Mouse (Mus musculus) heart, postnatal 0 days (tissue): ENCODE data around the gene Fam32a. TPM values are rescaled to one million over a fixed set of nuclear protein-coding genes. Genes with fewer than 3 reads are reported as not detected.

Experiments used
- ATAC-seq: fragments of 200-750 bp; cut with Nextera tagmentation; 2 replicates; pipeline ENCODE4 v1.8.0; 2017; ENCODE audit warnings: low read depth, moderate number of reproducible peaks, moderate library complexity; ENCODE audit not compliant: insufficient read depth
- DNase-seq: peaks from one replicate; pipeline ENCODE4 v3.0.0-alpha.2; 2016; ENCODE audit warnings: low spot score
- H3K27ac ChIP-seq: fragments of 300-500 bp; sonication (generic); 2 replicates; pipeline ENCODE4 v1.5.1; 2014; ENCODE audit warnings: low read depth, mild to moderate bottlenecking
- H3K27me3 ChIP-seq: fragments of 300-500 bp; sonication (generic); 2 replicates; pipeline ENCODE4 v1.6.1; 2014; ENCODE audit warnings: low read length, mixed read lengths; ENCODE audit not compliant: control insufficient read depth, insufficient read depth
- H3K36me3 ChIP-seq: fragments of 300-500 bp; sonication (generic); replicated peaks from 2 replicates; pipeline ENCODE4 v1.6.1; 2014; ENCODE audit warnings: low read length, mixed read lengths; ENCODE audit not compliant: control insufficient read depth, insufficient read depth
- H3K4me1 ChIP-seq: fragments of 300-500 bp; sonication (generic); 2 replicates; pipeline ENCODE4 v1.6.1; 2014; ENCODE audit warnings: antibody characterized with exemption; ENCODE audit not compliant: control insufficient read depth, insufficient read depth
- H3K4me2 ChIP-seq: fragments of 300-500 bp; sonication (generic); 2 replicates; pipeline ENCODE4 v1.6.1; 2014; ENCODE audit warnings: low read depth, mild to moderate bottlenecking, low read length, moderate library complexity
- H3K4me3 ChIP-seq: fragments of 300-500 bp; sonication (generic); 2 replicates; pipeline ENCODE4 v1.5.1; 2014; ENCODE audit warnings: low read depth, low read length
- H3K9ac ChIP-seq: fragments of 300-500 bp; sonication (generic); replicated peaks from 2 replicates; pipeline ENCODE4 v1.6.1; 2014; ENCODE audit warnings: low read depth, low read length, mixed read lengths
- H3K9me3 ChIP-seq: fragments of 300-500 bp; sonication (generic); replicated peaks from 2 replicates; pipeline ENCODE4 v1.6.1; 2016; ENCODE audit warnings: low read length; ENCODE audit not compliant: control insufficient read depth
- CTCF ChIP-seq: IDR thresholded peaks from 2 replicates; pipeline ENCODE4 v1.5.1; 2016; ENCODE audit warnings: antibody characterized with exemption, control low read depth, low read depth
- EP300 ChIP-seq: IDR thresholded peaks from 2 replicates; pipeline ENCODE4 v1.6.1; 2016; ENCODE audit warnings: antibody characterized with exemption, low read depth
- WGBS: fragments of 180-500 bp; shearing (Covaris S2); extraction: QIAGEN DNeasy Blood & Tissue Kit; methylation state at CpG from one replicate; pipeline ENCODE4 v1.1.7; 2014; 5-methylcytosine and 5-hydroxymethylcytosine counted together
- polyA plus RNA-seq: library from polyadenylated mRNA; unstranded; fragments of >200 nt; fragmentation: Nextera tagmentation; extraction: Ambion mirVana; gene quantifications from 2 replicates; pipeline ENCODE4 v1.2.1, GENCODE M21; 2015
- total RNA-seq: library from RNA; depleted of rRNA; stranded (reverse); fragments of >200 nt; gene quantifications from 2 replicates; pipeline ENCODE4 v1.2.3, GENCODE M21; 2014; ENCODE audit warnings: low replicate concordance

The Fam32a gene
- total and polyA plus RNA-seq, 2 experiments from 2014 or later: 32.0 to 45.4 TPM

DNA sequence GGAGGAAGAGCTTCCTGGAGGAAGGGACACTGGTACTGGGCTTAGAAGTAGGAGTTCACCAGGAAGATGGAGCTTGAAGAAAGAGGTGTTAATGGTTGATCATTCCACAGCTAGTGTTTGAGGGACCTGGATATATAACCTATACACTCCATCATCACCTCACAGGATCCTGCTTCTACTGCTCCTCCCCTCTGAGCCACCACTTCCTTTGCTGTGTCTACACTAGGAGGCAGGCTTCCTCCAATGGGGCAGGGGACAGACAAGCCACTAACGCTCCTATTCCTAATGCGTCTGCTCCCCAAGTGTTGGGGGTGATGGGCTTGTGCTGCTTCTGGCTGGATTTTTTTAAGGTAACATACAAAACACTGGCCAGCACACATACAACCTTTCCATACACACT lies 8.8 kb upstream of the Fam32a start:
- no peaks in the 10 kb centered on the region for H3K9me3 ChIP-seq
- H3K27ac ChIP-seq: no peak overlapping the region
- no peak overlapping the region for H3K4me3 ChIP-seq
- H3K36me3 ChIP-seq: no peaks in the 10 kb centered on the region
- H3K4me1 ChIP-seq: no peaks in the 10 kb centered on the region
- no peak for TF ChIP-seq CTCF
- TF ChIP-seq EP300: no peak
- ATAC-seq (no peak), DNase-seq (no peak)
- no peaks in the 10 kb centered on the region for H3K27me3 ChIP-seq
- no peak overlapping the region for H3K4me2 ChIP-seq
- WGBS: 55% methylated on average over 2 of the region's 2 CpGs
- H3K9ac ChIP-seq: no peak overlapping the region

DNA sequence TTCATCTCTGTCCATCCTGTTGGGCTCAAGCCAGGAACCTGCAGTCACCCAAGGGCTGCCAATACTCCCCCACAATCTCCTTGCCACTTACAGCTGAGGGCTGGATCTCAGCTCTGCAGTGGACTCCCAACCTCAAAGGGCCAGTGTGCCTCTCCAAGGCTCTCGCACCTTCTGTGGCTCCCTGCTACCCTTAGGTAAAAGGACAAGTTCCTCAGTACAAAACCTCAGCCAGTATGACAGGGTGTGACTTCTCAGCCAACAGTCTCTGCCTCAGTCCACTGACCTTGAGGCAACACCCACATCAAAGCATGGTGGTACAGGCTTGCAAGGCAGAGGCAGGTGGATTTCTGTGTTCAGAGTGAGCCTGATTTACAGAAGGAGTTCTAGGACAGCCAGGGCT lies 7.7 kb upstream of the Fam32a start:
- H3K9ac ChIP-seq: no peak overlapping the region
- no peaks in the 10 kb centered on the region for H3K9me3 ChIP-seq
- no peak overlapping the region for H3K4me2 ChIP-seq
- no peak overlapping the region for H3K4me3 ChIP-seq
- no peak overlapping the region for H3K27ac ChIP-seq
- H3K4me1 ChIP-seq: no peaks in the 10 kb centered on the region
- no peaks in the 10 kb centered on the region for H3K27me3 ChIP-seq
- no peak for ATAC-seq
- 69% methylated on average over 1 of the region's 1 CpGs for WGBS
- no peak for DNase-seq
- H3K36me3 ChIP-seq: no peaks in the 10 kb centered on the region
- TF ChIP-seq EP300 (no peak), CTCF (no peak)

GRCm38 (mm10) chr8:72212751-72213150 lies 6.8 kb upstream of the Fam32a start, which contains the start of gene Cib3:
Gene Cib3 (minus strand): TSS chr8:72212837.
- 60% methylated on average over 4 of the region's 4 CpGs for WGBS
- Histone ChIP-seq H3K9ac (no peak within 1 kb of the TSS), H3K4me2 (no peak within 1 kb of the TSS), H3K27ac (no peak within 1 kb of the TSS), H3K4me1 (no peaks in the 10 kb centered on the region), H3K36me3 (no peaks in the 10 kb centered on the region), H3K9me3 (no peaks in the 10 kb centered on the region), H3K4me3 (no peak within 1 kb of the TSS), H3K27me3 (no peaks in the 10 kb centered on the region)
- ATAC-seq: no peak
- DNase-seq: no peak
- no peak for TF ChIP-seq EP300

- Histone ChIP-seq H3K36me3 (no peaks in the 10 kb centered on the region), H3K4me3 (no peak within 1 kb of the TSS), H3K4me1 (no peaks in the 10 kb centered on the region), H3K9ac (no peak within 1 kb of the TSS), H3K9me3 (no peaks in the 10 kb centered on the region), H3K27me3 (no peaks in the 10 kb centered on the region), H3K4me2 (no peak within 1 kb of the TSS), H3K27ac (no peak within 1 kb of the TSS)
- 67% methylated on average over 4 of the region's 4 CpGs for WGBS
- DNase-seq: no peak
- TF ChIP-seq CTCF (no peak), EP300 (no peak)
- no peak for ATAC-seq
Observed at GRCm38 (mm10) chr8:72213536-72213935, 6.0 kb upstream of the Fam32a start, which contains the start of gene Gm11034. Gene Gm11034 (minus strand): TSS chr8:72213636.

DNA sequence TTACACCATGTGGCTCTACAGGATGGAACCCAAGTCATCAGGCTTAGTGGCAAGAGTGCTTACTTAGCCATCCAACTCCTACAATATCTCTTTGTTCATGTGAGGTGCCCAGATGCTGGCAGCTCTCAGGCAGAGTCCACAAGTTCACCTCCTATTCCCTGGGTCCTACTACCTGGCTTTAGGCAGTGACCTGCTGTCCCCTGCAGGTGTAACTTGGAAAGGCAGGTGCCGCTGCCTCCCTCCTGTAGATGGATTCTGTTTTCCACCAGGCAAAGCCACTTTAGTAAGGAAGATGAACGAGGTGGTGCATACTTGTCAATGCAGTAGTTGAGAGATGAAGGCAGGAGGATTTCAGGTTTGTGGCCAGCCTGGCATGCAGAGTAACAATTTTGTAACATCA lies 4.5 kb upstream of the Fam32a start:
- ATAC-seq: no peak
- no peak for DNase-seq
- 38% methylated on average over 2 of the region's 2 CpGs for WGBS
- Histone ChIP-seq H3K9me3 (no peaks in the 10 kb centered on the region), H3K4me2 (no peak overlapping the region), H3K27ac (no peak overlapping the region), H3K9ac (no peak overlapping the region), H3K27me3 (no peaks in the 10 kb centered on the region), H3K4me3 (no peak overlapping the region), H3K36me3 (no peaks in the 10 kb centered on the region), H3K4me1 (no peaks in the 10 kb centered on the region)
- TF ChIP-seq EP300 (no peak), CTCF (peak; percentile 25)

DNA sequence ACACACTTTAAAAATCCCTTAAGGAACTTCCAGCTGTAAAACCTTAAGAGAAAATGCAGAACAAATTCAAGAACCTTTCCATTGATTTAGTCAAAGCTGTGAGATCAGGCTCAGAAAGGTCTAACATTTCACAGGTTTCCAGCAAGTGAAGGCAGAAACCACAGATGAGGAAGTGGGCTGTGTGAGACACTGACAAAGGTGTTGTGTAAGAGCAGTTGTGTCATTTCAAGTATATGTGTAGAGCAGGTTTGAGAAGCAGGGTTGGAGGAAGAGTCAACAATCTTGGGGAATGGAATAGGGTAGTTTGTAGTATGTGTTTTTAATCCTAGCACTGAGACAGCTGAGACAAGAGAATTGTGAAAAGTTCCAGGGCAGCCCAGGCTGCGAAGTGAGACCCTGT lies 3.7 kb upstream of the Fam32a start:
- Histone ChIP-seq H3K27ac (no peak overlapping the region), H3K36me3 (no peaks in the 10 kb centered on the region), H3K9me3 (no peaks in the 10 kb centered on the region), H3K9ac (no peak overlapping the region), H3K4me1 (peaks cover 8% of the 10 kb centered on the region; the same call in 1 of the 2 replicates), H3K4me2 (no peak overlapping the region), H3K4me3 (no peak overlapping the region), H3K27me3 (no peaks in the 10 kb centered on the region)
- DNase-seq: no peak
- 11% methylated on average over 1 of the region's 1 CpGs for WGBS
- no peak for ATAC-seq
- TF ChIP-seq CTCF (no peak), EP300 (no peak)
